Mouse (Mus musculus) MEL (cell line): ENCODE measurements around the gene Ppcs. TPM values are rescaled to one million over a fixed set of nuclear protein-coding genes. Genes with fewer than 3 reads are reported as not detected.

Experiments
- DNase-seq: peaks from one replicate; pipeline ENCODE4 v3.0.0; 2011; ENCODE audit warnings: low read depth, low spot score
- H3K27ac ChIP-seq: 2 replicates; pipeline ENCODE4 v1.5.1; 2012; ENCODE audit warnings: low read depth, mild to moderate bottlenecking, control low read depth, low read length, moderate library complexity; ENCODE audit not compliant: control insufficient read depth
- H3K27me3 ChIP-seq, 2 experiments: fragments of 150-350 bp in 1 of 2; sonication (generic) in 1 of 2; 2 replicates each; pipeline ENCODE4 v1.6.1; 2012; ENCODE audit warnings: low read length in 2 of 2, mild to moderate bottlenecking in 2 of 2, improper control_type of control experiment in 1 of 2, moderate library complexity in 1 of 2; ENCODE audit not compliant: insufficient read depth in 2 of 2, control insufficient read depth in 1 of 2
- H3K36me3 ChIP-seq, 2 experiments: 2 replicates each; pipeline ENCODE4 v1.6.1; 2012 to 2014; ENCODE audit warnings: low read length in 2 of 2, improper control_type of control experiment in 1 of 2, inconsistent platforms in 1 of 2, mild to moderate bottlenecking in 1 of 2; ENCODE audit not compliant: insufficient read depth in 2 of 2, control insufficient read depth in 1 of 2
- H3K4me1 ChIP-seq, 2 experiments: fragments of 150-350 bp in 1 of 2; sonication (generic) in 1 of 2; 2 replicates each; pipeline ENCODE4 v1.6.1; 2012; ENCODE audit warnings: low read length in 2 of 2, improper control_type of control experiment in 1 of 2, mild to moderate bottlenecking in 1 of 2; ENCODE audit not compliant: insufficient read depth in 2 of 2, control insufficient read depth in 1 of 2
- H3K4me3 ChIP-seq, 2 experiments: fragments of 150-350 bp in 1 of 2; sonication (generic) in 1 of 2; 2 replicates each; pipeline ENCODE4 v1.5.1; 2012; ENCODE audit warnings: low read depth in 2 of 2, low read length in 2 of 2, mild to moderate bottlenecking in 2 of 2, moderate library complexity in 2 of 2, control low read depth in 1 of 2, improper control_type of control experiment in 1 of 2; ENCODE audit not compliant: control insufficient read depth in 1 of 2, insufficient read depth in 1 of 2
- H3K79me2 ChIP-seq: 2 replicates; pipeline ENCODE4 v1.6.1; 2012; ENCODE audit warnings: mild to moderate bottlenecking, low read length, moderate library complexity; ENCODE audit not compliant: control insufficient read depth, poor library complexity, insufficient read depth
- H3K9ac ChIP-seq: 2 replicates; pipeline ENCODE4 v1.6.1; 2012; ENCODE audit warnings: low read depth, mild to moderate bottlenecking, control low read depth, low read length, moderate library complexity; ENCODE audit not compliant: control insufficient read depth, poor library complexity, severe bottlenecking
- H3K9me3 ChIP-seq: fragments of 150-350 bp; sonication (generic); replicated peaks from 2 replicates; pipeline ENCODE4 v1.6.1; 2012; ENCODE audit warnings: mild to moderate bottlenecking, low read length, improper control_type of control experiment, moderate library complexity; ENCODE audit not compliant: insufficient read depth
- BHLHE40 ChIP-seq: IDR thresholded peaks from 2 replicates; pipeline ENCODE4 v1.6.1; 2012; ENCODE audit warnings: low read depth, mild to moderate bottlenecking, inconsistent platforms, low read length, improper control_type of control experiment, borderline replicate concordance
- ELF1 ChIP-seq: IDR thresholded peaks from 2 replicates; pipeline ENCODE4 v1.6.1; 2014; ENCODE audit warnings: low read depth, mild to moderate bottlenecking, inconsistent platforms, low read length, improper control_type of control experiment, moderate library complexity
- EP300 ChIP-seq, 2 experiments: IDR thresholded peaks; 2 replicates each; pipeline ENCODE4 v1.6.1; 2011; ENCODE audit warnings: improper control_type of control experiment in 2 of 2, low read length in 2 of 2, low read depth in 1 of 2, mild to moderate bottlenecking in 1 of 2
- GABPA ChIP-seq: IDR thresholded peaks from 2 replicates; pipeline ENCODE4 v1.6.1; 2012; ENCODE audit warnings: low read depth, mild to moderate bottlenecking, inconsistent platforms, low read length, improper control_type of control experiment, moderate library complexity
- HCFC1 ChIP-seq: IDR thresholded peaks from 2 replicates; pipeline ENCODE4 v1.6.1; 2012; ENCODE audit warnings: low read depth, mild to moderate bottlenecking, inconsistent platforms, low read length, improper control_type of control experiment, moderate library complexity
- JUND ChIP-seq: IDR thresholded peaks from 2 replicates; pipeline ENCODE4 v1.6.1; 2011; ENCODE audit warnings: low read depth, mild to moderate bottlenecking, improper control_type of control experiment, low read length
- MXI1 ChIP-seq: IDR thresholded peaks from 2 replicates; pipeline ENCODE4 v1.6.1; 2011; ENCODE audit warnings: mild to moderate bottlenecking, low read depth, low read length, improper control_type of control experiment
- POLR2A ChIP-seq, 2 experiments: IDR thresholded peaks; 2 replicates each; pipeline ENCODE4 v1.6.1; 2011 to 2012; ENCODE audit warnings: low read length in 2 of 2, mild to moderate bottlenecking in 2 of 2, control low read depth in 1 of 2, improper control_type of control experiment in 1 of 2, low read depth in 1 of 2, moderate library complexity in 1 of 2; ENCODE audit not compliant: control insufficient read depth in 1 of 2, insufficient read depth in 1 of 2, poor library complexity in 1 of 2
- POLR2AphosphoS2 ChIP-seq: IDR thresholded peaks from 2 replicates; pipeline ENCODE4 v1.6.1; 2011; ENCODE audit warnings: low read length, improper control_type of control experiment
- RCOR1 ChIP-seq: IDR thresholded peaks from 2 replicates; pipeline ENCODE4 v1.6.1; 2012; ENCODE audit warnings: low read depth, mild to moderate bottlenecking, inconsistent platforms, low read length, improper control_type of control experiment
- SMC3 ChIP-seq: IDR thresholded peaks from 2 replicates; pipeline ENCODE4 v1.6.1; 2011; ENCODE audit warnings: low read depth, low read length, improper control_type of control experiment
- TBP ChIP-seq: IDR thresholded peaks from 2 replicates; pipeline ENCODE4 v1.8.0; 2011; ENCODE audit warnings: low read depth, low read length, improper control_type of control experiment
- TCF12 ChIP-seq: IDR thresholded peaks from 2 replicates; pipeline ENCODE4 v1.6.1; 2014; ENCODE audit warnings: low read depth, mild to moderate bottlenecking, inconsistent platforms, low read length, improper control_type of control experiment, moderate library complexity
- USF1 ChIP-seq: IDR thresholded peaks from 2 replicates; pipeline ENCODE4 v1.6.1; 2014; ENCODE audit warnings: low read depth, mild to moderate bottlenecking, inconsistent platforms, low read length, improper control_type of control experiment, moderate library complexity
- USF2 ChIP-seq, 2 experiments: IDR thresholded peaks; 2 replicates each; pipeline ENCODE4 v1.6.1; 2011 to 2012; ENCODE audit warnings: improper control_type of control experiment in 2 of 2, low read length in 2 of 2, borderline replicate concordance in 1 of 2, inconsistent platforms in 1 of 2, low read depth in 1 of 2, mild to moderate bottlenecking in 1 of 2; ENCODE audit not compliant: insufficient read depth in 1 of 2
- ZC3H11A ChIP-seq: IDR thresholded peaks from 2 replicates; pipeline ENCODE4 v1.6.1; 2012; ENCODE audit warnings: low read depth, mild to moderate bottlenecking, inconsistent platforms, low read length, improper control_type of control experiment
- ZKSCAN1 ChIP-seq: IDR thresholded peaks from 2 replicates; pipeline ENCODE4 v1.6.1; 2012; ENCODE audit warnings: low read depth, mild to moderate bottlenecking, inconsistent platforms, low read length, improper control_type of control experiment, moderate library complexity
- ZMIZ1 ChIP-seq: IDR thresholded peaks from 2 replicates; pipeline ENCODE4 v1.6.1; 2012; ENCODE audit warnings: low read depth, mild to moderate bottlenecking, inconsistent platforms, low read length, improper control_type of control experiment, moderate library complexity
- polyA plus RNA-seq, 2 experiments: library from polyadenylated mRNA; stranded (reverse) in 1 of 2; unstranded in 1 of 2; fragments of >175 nt in 1 of 2; fragments of >200 nt in 1 of 2; gene quantifications; 2 replicates each; pipeline versions ENCODE4 v1.2.1 to v1.2.4; 2012; ENCODE audit warnings: low replicate concordance in 2 of 2, low read depth in 1 of 2; ENCODE audit not compliant: insufficient read length in 2 of 2, insufficient read depth in 1 of 2, missing spikeins in 1 of 2
- total RNA-seq: library from RNA; depleted of rRNA; stranded (reverse); fragments of 300-350 nt; gene quantifications from 2 replicates; pipeline ENCODE4 v1.2.3, GENCODE M21; 2012

Gene Ppcs
- total and polyA plus RNA-seq, 3 experiments = 7.4 to 8.4 TPM; not detected in 1

DNA sequence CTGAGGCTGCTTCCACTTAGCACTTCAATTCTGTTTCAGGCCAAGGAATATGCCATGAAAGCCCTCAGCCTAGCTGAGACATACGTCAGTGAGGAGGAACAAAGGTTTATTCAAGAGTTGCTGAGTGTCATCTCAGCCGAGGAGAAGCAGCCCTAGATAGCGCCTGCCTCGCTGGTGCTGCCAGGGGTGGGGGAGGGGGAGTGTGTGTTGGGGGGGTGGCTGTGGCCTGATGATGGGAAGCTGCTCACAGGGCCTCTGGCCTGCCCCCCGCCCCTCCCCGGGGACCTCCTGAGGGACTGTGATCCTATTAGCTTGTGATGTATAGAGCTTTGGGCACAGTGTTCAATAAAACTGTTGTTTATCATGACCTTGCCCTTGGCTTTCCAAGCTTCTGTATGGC, 31.3 kb upstream of the Ppcs start:
- H3K27me3 ChIP-seq = peaks cover 0 to 2% of the 10 kb centered on the region in 2 experiments; a peak in 1 of 4 replicates
- no peaks in the 10 kb centered on the region for H3K79me2 ChIP-seq
- no peak overlapping the region for H3K9ac ChIP-seq

DNA sequence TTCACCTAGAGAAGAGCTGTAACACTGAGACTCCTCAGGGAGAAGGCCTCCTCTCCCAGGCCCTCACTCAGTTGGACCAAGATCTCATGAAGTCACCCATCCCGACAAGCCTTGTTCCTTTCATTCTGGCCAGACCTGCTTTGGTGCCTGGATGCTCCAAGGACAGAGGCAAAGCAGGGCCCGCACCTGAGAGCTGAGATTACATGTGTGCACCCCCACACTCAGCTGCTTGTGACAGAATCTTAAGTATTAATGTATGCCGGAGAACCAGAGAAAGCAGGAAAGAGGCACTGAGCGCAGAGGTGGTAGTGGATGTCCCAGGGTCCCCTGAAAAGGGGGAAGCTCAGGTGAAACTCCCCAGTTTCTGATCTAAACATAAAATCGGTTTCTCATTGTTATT, 30.9 kb upstream of the Ppcs start:
- H3K27me3 ChIP-seq = peaks cover 0 to 2% of the 10 kb centered on the region in 2 experiments; a peak in 1 of 4 replicates
- no peaks in the 10 kb centered on the region for H3K79me2 ChIP-seq
- no peaks in the 10 kb centered on the region for H3K36me3 ChIP-seq
- TF ChIP-seq HCFC1 (no peak), ELF1 (no peak), USF1 (no peak), TBP (no peak), RCOR1 (no peak), TCF12 (no peak), ZMIZ1 (no peak), EP300 (IDR thresholded peaks at IDR 0.05; ENCODE audit: low read depth in 1 of 2, low read length in 2 of 2) (no peak), GABPA (no peak), USF2 (IDR thresholded peaks at IDR 0.05; ENCODE audit: borderline replicate concordance in 1 of 2, insufficient read depth in 1 of 2, low read depth in 1 of 2, low read length in 2 of 2) (no peak), SMC3 (no peak), BHLHE40 (no peak)
- no peak overlapping the region for H3K9ac ChIP-seq
- H3K9me3 ChIP-seq = no peaks in the 10 kb centered on the region
- no peak for DNase-seq
- no peaks in the 10 kb centered on the region for H3K4me1 ChIP-seq
- no peak overlapping the region for H3K27ac ChIP-seq
- no peak overlapping the region for H3K4me3 ChIP-seq

More for the DNA sequence above, 31.3 kb upstream of the Ppcs start:
- H3K36me3 ChIP-seq = no peaks in the 10 kb centered on the region
- no peak overlapping the region for H3K4me3 ChIP-seq
- no peaks in the 10 kb centered on the region for H3K4me1 ChIP-seq
- TF ChIP-seq JUND (no peak), ZMIZ1 (no peak), ZC3H11A (no peak), MXI1 (no peak), RCOR1 (no peak), POLR2AphosphoS2 (no peak), POLR2A (IDR thresholded peaks at IDR 0.05; ENCODE audit: control insufficient read depth in 1 of 2, insufficient read depth in 1 of 2, low read depth in 1 of 2, low read length in 2 of 2, poor library complexity in 1 of 2) (no peak), ZKSCAN1 (no peak)
- no peaks in the 10 kb centered on the region for H3K9me3 ChIP-seq
- DNase-seq = no peak
- no peak overlapping the region for H3K27ac ChIP-seq
